Mouse (Mus musculus) liver, adult 10 weeks (tissue): ENCODE data around the gene Tsga8. TPM values are rescaled to one million over a fixed set of nuclear protein-coding genes. Genes with fewer than 3 reads are reported as not detected.

Experiments used
- polyA plus RNA-seq: library from polyadenylated mRNA; stranded (reverse); fragments of 350-450 nt; fragmentation: Illumina TruSeq; extraction: RNeasy Lipid Tissue Mini Kit (QIAGEN cat#74804); gene quantifications from one replicate; pipeline ENCODE4 v1.2.3, GENCODE M21; 2014; ENCODE audit warnings: low read depth, low replicate concordance

Tsga8 gene
- not detected for polyA plus RNA-seq

GRCm38 (mm10) chrX:83487598-83487997, at the start of gene Tsga8:
TSS of gene Tsga8 (minus strand) at chrX:83487924.

